Mouse (Mus musculus): Measurements from ENCODE around the gene Cntn6.

- no peak for TF ChIP-seq CTCF (IDR thresholded peaks at IDR 0.05; ENCODE audit: insufficient read depth, low read length)
- TF ChIP-seq POLR2A (IDR thresholded peaks at IDR 0.05; ENCODE audit: borderline replicate concordance, extremely low read depth, low read depth, low read length): no peak
These were observed 869 bp downstream of the Cntn6 start for GRCm38 (mm10) chr6:104493459-104493858.
